Mouse (Mus musculus): ENCODE measurements around the gene Rimklb.

DNA sequence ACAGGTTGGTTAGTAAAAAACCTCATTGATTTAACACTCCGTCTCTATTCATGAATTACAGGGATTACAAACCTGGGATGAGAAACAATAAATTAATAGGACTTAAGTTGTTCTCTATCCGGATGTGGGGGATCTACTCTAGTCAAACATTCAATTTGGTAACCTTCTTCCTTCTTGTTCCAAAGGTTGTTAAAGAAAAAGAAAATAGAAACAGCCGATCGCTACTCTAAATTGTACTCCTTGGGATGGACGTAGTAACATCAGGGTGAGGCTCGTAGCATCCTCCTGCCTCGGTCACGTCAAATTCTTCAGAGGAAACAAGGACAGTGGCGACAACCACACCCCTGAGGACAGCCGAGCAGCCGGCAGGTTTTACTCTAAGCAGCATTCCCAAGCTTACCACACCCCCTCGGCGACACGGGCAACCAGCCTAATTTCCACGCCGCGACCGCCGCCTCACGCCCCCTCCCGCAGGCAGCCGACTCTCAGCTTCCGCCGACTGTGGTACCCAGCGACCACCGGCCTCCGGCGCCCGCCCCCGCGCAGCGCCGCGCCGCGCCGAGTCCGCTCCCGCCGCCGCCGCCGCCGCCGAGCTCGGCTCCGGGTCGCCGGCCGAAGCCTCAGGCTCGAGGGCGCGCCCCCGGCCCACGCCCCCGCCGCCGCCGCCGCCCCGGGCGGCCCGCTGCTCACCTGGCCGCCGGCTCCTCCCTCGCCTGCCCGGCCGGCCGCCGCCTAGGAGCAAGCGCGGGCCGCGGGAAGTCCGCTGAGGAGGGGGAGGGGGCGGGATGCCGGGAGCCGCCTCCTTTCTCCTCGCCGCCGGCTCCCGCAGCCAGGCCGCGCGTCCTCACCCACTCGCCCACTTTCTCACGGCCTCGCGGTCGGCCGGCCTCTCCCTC is 12.9 kb downstream of the Rimklb start:
- TF ChIP-seq CTCF (IDR thresholded peaks at IDR 0.05; ENCODE audit: low read depth, low read length) (no peak), POLR2A (IDR thresholded peaks at IDR 0.05; ENCODE audit: extremely low read depth, insufficient read depth, low read length) (no peak)

Data from liver, adult 2 months (tissue).